Mouse (Mus musculus) stomach, postnatal 0 days (tissue): ENCODE data around the gene Cd244a. TPM values are rescaled to one million over a fixed set of nuclear protein-coding genes. Genes with fewer than 3 reads are reported as not detected.

Experiments
- ATAC-seq: fragments of 200-750 bp; cut with Nextera tagmentation; 2 replicates; pipeline ENCODE4 v1.8.0; 2017; ENCODE audit not compliant: low FRiP score, low TSS enrichment
- DNase-seq: peaks from one replicate; pipeline ENCODE4 v3.0.0-alpha.2; 2016; ENCODE audit warnings: low spot score
- H3K27ac ChIP-seq: fragments of 300-500 bp; sonication (generic); replicated peaks from 2 replicates; pipeline ENCODE4 v1.5.1; 2014; ENCODE audit warnings: mild to moderate bottlenecking, control low read depth
- H3K27me3 ChIP-seq: fragments of 300-500 bp; sonication (generic); 2 replicates; pipeline ENCODE4 v1.6.1; 2014; ENCODE audit warnings: low read length; ENCODE audit not compliant: control insufficient read depth, insufficient read depth
- H3K36me3 ChIP-seq: fragments of 300-500 bp; sonication (generic); 2 replicates; pipeline ENCODE4 v1.6.1; 2014; ENCODE audit warnings: low read length, mixed read lengths; ENCODE audit not compliant: control insufficient read depth, insufficient read depth
- H3K4me1 ChIP-seq: fragments of 300-500 bp; sonication (generic); replicated peaks from 2 replicates; pipeline ENCODE4 v1.6.1; 2014; ENCODE audit warnings: antibody characterized with exemption; ENCODE audit not compliant: control insufficient read depth, insufficient read depth
- H3K4me2 ChIP-seq: fragments of 300-500 bp; sonication (generic); replicated peaks from 2 replicates; pipeline ENCODE4 v1.6.1; 2014; ENCODE audit warnings: low read depth, mild to moderate bottlenecking, control low read depth, moderate library complexity
- H3K4me3 ChIP-seq: fragments of 300-500 bp; sonication (generic); 2 replicates; pipeline ENCODE4 v1.5.1; 2014; ENCODE audit warnings: low read depth, low read length, control low read depth
- H3K9ac ChIP-seq: fragments of 300-500 bp; sonication (generic); 2 replicates; pipeline ENCODE4 v1.6.1; 2014; ENCODE audit warnings: mild to moderate bottlenecking, low read length, control low read depth, mixed read lengths
- H3K9me3 ChIP-seq: fragments of 300-500 bp; sonication (generic); 2 replicates; pipeline ENCODE4 v1.6.1; 2016; ENCODE audit warnings: low read length; ENCODE audit not compliant: control insufficient read depth
- CTCF ChIP-seq: IDR thresholded peaks from 2 replicates; pipeline ENCODE4 v1.5.1; 2016; ENCODE audit warnings: antibody characterized with exemption, low read depth, mild to moderate bottlenecking, moderate library complexity
- EP300 ChIP-seq: optimal IDR thresholded peaks from 2 replicates; pipeline ENCODE3; 2016; ENCODE audit warnings: antibody characterized with exemption
- WGBS: fragments of 180-500 bp; shearing (Covaris S2); extraction: QIAGEN DNeasy Blood & Tissue Kit; methylation state at CpG from one replicate; pipeline ENCODE4 v1.1.7; 2014; 5-methylcytosine and 5-hydroxymethylcytosine counted together
- microRNA-seq: library from miRNA; unstranded; fragments of <30 nt; microRNA quantifications from one replicate; pipeline ENCODE4, GENCODE M21; 2016
- polyA plus RNA-seq: library from polyadenylated mRNA; unstranded; fragments of >200 nt; fragmentation: Nextera tagmentation; extraction: Ambion mirVana; gene quantifications from 2 replicates; pipeline ENCODE4 v1.2.1, GENCODE M21; 2015

Gene Cd244a
- polyA plus RNA-seq, 1 experiment from 2014 or later, result 0.33 TPM

DNA sequence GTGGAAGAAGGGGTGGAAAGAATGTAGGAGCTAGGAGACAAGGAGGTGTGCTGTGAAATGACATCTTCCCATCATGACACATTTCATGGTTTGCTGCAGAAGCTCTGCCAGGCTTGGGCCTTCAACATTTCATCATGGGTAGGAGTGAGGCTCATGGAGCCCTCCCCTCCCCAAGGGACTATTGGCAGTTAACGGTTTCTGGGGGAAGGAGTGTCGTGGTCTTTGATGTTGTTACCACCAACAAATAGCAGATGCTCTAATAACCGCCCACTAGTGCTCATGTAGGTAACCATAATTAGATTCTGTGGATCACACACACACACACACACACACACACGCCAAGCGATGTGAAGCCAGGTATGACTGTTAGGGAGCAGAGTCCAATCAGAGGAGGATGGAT lies 93.7 kb downstream of the Cd244a start, which contains the start of gene Slamf7:
TSS of gene Slamf7 (minus strand) at position 302 of the 400 bp plus-strand sequence.
- H3K36me3 ChIP-seq, result no peaks in the 10 kb centered on the region
- 87% methylated on average over 5 of the region's 5 CpGs for WGBS
- ATAC-seq (no peak), DNase-seq (no peak)
- no peak within 1 kb of the TSS for H3K4me3 ChIP-seq
- no peak within 1 kb of the TSS for H3K9ac ChIP-seq
- H3K27me3 ChIP-seq, result no peaks in the 10 kb centered on the region
- TF ChIP-seq EP300 (no peak), CTCF (no peak)
- H3K27ac ChIP-seq, result no peak within 1 kb of the TSS
- H3K9me3 ChIP-seq, result no peaks in the 10 kb centered on the region
- no peak within 1 kb of the TSS for H3K4me2 ChIP-seq
- H3K4me1 ChIP-seq, result no peaks in the 10 kb centered on the region

DNA sequence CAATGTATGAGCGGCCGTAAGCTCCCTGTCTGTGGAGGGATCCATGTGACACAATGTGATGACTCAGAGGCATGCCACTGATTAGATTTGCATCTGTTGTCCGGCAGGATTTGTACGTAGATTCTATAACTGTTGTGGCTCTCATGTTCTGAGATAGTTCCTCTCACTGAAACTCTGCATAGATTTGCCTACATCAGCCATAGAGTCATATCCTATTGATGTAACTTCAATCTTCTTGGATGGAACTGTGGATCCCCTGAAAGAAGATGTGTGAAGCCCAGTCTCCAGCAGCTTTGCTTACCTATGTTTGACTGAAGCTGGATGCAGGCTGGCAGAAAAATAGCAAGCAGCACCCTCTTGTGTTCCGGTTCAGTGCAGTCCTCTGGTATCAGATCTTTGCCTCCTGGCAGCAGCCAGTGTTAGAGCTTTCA lies 99.6 kb downstream of the Cd244a start:
- H3K4me1 ChIP-seq, result no peaks in the 10 kb centered on the region
- TF ChIP-seq CTCF (0 out of 2 replicates have a peak, but pooled peaks have one; percentile 15), EP300 (no peak)
- no peaks in the 10 kb centered on the region for H3K9me3 ChIP-seq
- H3K36me3 ChIP-seq, result no peaks in the 10 kb centered on the region
- H3K27ac ChIP-seq, result no peak overlapping the region
- no peak overlapping the region for H3K4me3 ChIP-seq
- H3K4me2 ChIP-seq, result no peak overlapping the region
- DNase-seq (no peak), ATAC-seq (no peak)
- no peak overlapping the region for H3K9ac ChIP-seq
- WGBS, result 45% methylated on average over 5 of the region's 5 CpGs
- no peaks in the 10 kb centered on the region for H3K27me3 ChIP-seq

Small RNA genes lying within 50 kb of the gene (microRNA-seq; reads per million reads assigned to microRNA genes)
- gene Mir7683, result not detected

Other genes with a start within 250 kb of the Cd244a start
- 32.8 and 36.3 TPM in 2 replicates for gene Dedd, start 230.0 kb upstream of the Cd244a start, polyA plus RNA-seq
- gene Nit1, start 213.5 kb upstream of the Cd244a start, polyA plus RNA-seq, result 41.7 and 41.8 TPM in 2 replicates
- gene Pfdn2, start 213.5 kb upstream of the Cd244a start, polyA plus RNA-seq, result 68.8 and 71.1 TPM in 2 replicates
- 0.86 and 1.2 TPM in 2 replicates for gene Klhdc9, start 198.4 kb upstream of the Cd244a start, polyA plus RNA-seq
- gene Nectin4, start 189.1 kb upstream of the Cd244a start, polyA plus RNA-seq, result 45.5 and 48.2 TPM in 2 replicates
- gene Arhgap30, start 170.2 kb upstream of the Cd244a start, polyA plus RNA-seq, result 1.1 and 1.2 TPM in 2 replicates
- 39.1 and 41.6 TPM in 2 replicates for gene Usf1, start 147.9 kb upstream of the Cd244a start, polyA plus RNA-seq
- 3.7 and 3.8 TPM in 2 replicates for gene Tstd1, start 140.3 kb upstream of the Cd244a start, polyA plus RNA-seq
- gene F11r, start 121.7 kb upstream of the Cd244a start, polyA plus RNA-seq, result 95.8 and 113 TPM in 2 replicates
- 11.1 and 11.2 TPM in 2 replicates for gene Alyref2, start 55.7 kb upstream of the Cd244a start, polyA plus RNA-seq
- gene Itln1, start 23.9 kb upstream of the Cd244a start, polyA plus RNA-seq, result 0.25 and 0.33 TPM in 2 replicates
- 0.13 and 0.18 TPM in 2 replicates for gene Ly9, start 48.2 kb downstream of the Cd244a start, polyA plus RNA-seq
- 0.05 and 0.38 TPM in 2 replicates for gene Slamf7, start 93.8 kb downstream of the Cd244a start, polyA plus RNA-seq
- 2.6 and 2.9 TPM in 2 replicates for gene Cd48, start 122.8 kb downstream of the Cd244a start, polyA plus RNA-seq
- gene Slamf1, start 207.9 kb downstream of the Cd244a start, polyA plus RNA-seq, result 0.05 and 0.06 TPM in 2 replicates